Mouse (Mus musculus) kidney, postnatal 0 days (tissue): ENCODE measurements around the gene C2cd5. TPM values are rescaled to one million over a fixed set of nuclear protein-coding genes. Genes with fewer than 3 reads are reported as not detected.

Experiments
- ATAC-seq: fragments of 200-750 bp; cut with Nextera tagmentation; replicated peaks from 2 replicates; pipeline ENCODE4 v1.8.0; 2017; ENCODE audit warnings: low read depth, moderate number of reproducible peaks, moderate TSS enrichment, moderate library complexity; ENCODE audit not compliant: low FRiP score
- DNase-seq: peaks from one replicate; pipeline ENCODE4 v3.0.0-alpha.2; 2016; ENCODE audit warnings: low spot score
- H3K27ac ChIP-seq: fragments of 300-500 bp; sonication (generic); 2 replicates; pipeline ENCODE4 v1.5.1; 2014; ENCODE audit warnings: mild to moderate bottlenecking
- H3K27me3 ChIP-seq: fragments of 300-500 bp; sonication (generic); 2 replicates; pipeline ENCODE4 v1.6.1; 2014; ENCODE audit warnings: low read length, mixed read lengths; ENCODE audit not compliant: insufficient read depth
- H3K36me3 ChIP-seq: fragments of 300-500 bp; sonication (generic); 2 replicates; pipeline ENCODE4 v1.6.1; 2014; ENCODE audit warnings: low read length, mixed read lengths; ENCODE audit not compliant: insufficient read depth
- H3K4me1 ChIP-seq: fragments of 300-500 bp; sonication (generic); replicated peaks from 2 replicates; pipeline ENCODE4 v1.6.1; 2014; ENCODE audit warnings: antibody characterized with exemption, low read length, mixed read lengths; ENCODE audit not compliant: insufficient read depth
- H3K4me2 ChIP-seq: fragments of 300-500 bp; sonication (generic); 2 replicates; pipeline ENCODE4 v1.6.1; 2014; ENCODE audit warnings: mild to moderate bottlenecking, low read length, moderate library complexity, mixed read lengths
- H3K4me3 ChIP-seq: fragments of 300-500 bp; sonication (generic); replicated peaks from 2 replicates; pipeline ENCODE4 v1.5.1; 2014; ENCODE audit warnings: low read depth, low read length
- H3K9ac ChIP-seq: fragments of 300-500 bp; sonication (generic); 2 replicates; pipeline ENCODE4 v1.6.1; 2014; ENCODE audit warnings: low read depth, low read length
- H3K9me3 ChIP-seq: fragments of 300-500 bp; sonication (generic); replicated peaks from 2 replicates; pipeline ENCODE4 v1.6.1; 2016; ENCODE audit warnings: low read length, inconsistent platforms, mixed read lengths
- CTCF ChIP-seq: IDR thresholded peaks from 2 replicates; pipeline ENCODE4 v1.5.1; 2016; ENCODE audit warnings: antibody characterized with exemption, low read depth, mild to moderate bottlenecking, moderate library complexity
- WGBS: fragments of 180-500 bp; shearing (Covaris S2); extraction: QIAGEN DNeasy Blood & Tissue Kit; methylation state at CpG from one replicate; pipeline ENCODE4 v1.1.7; 2014; 5-methylcytosine and 5-hydroxymethylcytosine counted together
- polyA plus RNA-seq: library from polyadenylated mRNA; unstranded; fragments of >200 nt; fragmentation: Nextera tagmentation; extraction: Ambion mirVana; gene quantifications from 2 replicates; pipeline ENCODE4 v1.2.1, GENCODE M21; 2015

C2cd5 gene
- polyA plus RNA-seq, 1 experiment from 2014 or later: 19.1 TPM

DNA sequence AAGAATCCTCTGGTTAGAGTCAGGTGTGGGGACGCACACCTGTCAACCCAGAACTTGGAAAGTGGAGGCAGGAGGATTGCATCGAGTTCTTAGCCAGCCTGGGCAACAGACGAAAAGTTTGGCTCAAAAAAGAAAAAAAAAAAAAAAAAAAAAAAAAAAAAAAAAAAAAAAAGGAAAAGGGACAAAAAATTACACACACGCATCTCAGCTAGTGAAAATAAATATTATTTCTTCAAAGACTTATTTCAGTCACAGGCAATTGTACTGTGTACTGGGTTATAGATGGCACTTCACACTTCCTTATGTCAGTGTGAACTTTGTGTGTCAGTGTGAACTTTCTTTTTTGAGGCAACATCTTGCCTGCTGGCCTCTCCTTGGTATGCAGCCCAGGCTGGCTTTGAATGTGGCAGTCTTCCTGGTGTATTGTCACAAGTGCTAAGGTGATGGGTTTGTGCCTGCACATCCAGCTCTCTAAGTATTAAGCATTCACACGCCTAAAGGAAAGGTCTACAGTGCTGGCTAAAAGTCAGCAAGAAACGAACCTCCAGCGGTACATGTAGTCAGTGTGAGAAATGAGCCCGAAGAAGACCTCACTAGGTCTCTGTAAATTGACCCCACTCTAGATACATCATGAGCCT lies 656 bp upstream of the C2cd5 start:
- WGBS: 40% methylated on average over 8 of the region's 8 CpGs
- no peak for ATAC-seq
- Histone ChIP-seq H3K4me1 (no peaks in the 10 kb centered on the region), H3K36me3 (no peaks in the 10 kb centered on the region), H3K4me2 (peak overlapping the region; percentile 68), H3K27me3 (no peaks in the 10 kb centered on the region), H3K27ac (peak overlapping the region; percentile 90; the same call in 1 of the 2 replicates), H3K4me3 (peak overlapping the region; percentile 81), H3K9ac (peak overlapping the region; percentile 81; the same call in 1 of the 2 replicates), H3K9me3 (no peaks in the 10 kb centered on the region)
- no peak for TF ChIP-seq CTCF
- no peak for DNase-seq

DNA sequence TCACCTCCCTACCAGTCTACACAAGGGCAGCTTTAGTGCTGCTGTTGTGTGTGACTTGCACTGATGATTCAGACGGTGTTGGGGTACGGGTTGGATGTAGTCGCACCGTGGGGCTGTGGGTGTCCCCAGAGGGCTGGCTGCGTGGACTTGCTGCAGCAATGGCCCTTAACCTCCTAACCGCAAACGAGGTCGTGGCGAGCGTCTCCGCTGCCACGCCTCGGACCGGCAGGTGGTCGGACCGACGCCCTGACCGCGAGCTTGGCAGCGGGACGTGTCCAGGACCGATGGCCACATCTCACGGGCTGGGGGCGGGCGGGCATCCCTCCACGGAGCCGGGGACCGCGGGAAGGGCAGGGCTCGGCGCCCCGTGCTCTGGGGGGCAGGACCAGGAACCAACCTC lies 660 bp downstream of the C2cd5 start:
- no peaks in the 10 kb centered on the region for H3K36me3 ChIP-seq
- under 1% methylated on average over 32 of the region's 32 CpGs for WGBS
- no peaks in the 10 kb centered on the region for H3K9me3 ChIP-seq

GRCm38 (mm10) chr6:143095126-143095525 lies 4.8 kb downstream of the C2cd5 start:
- ATAC-seq (no peak), DNase-seq (no peak)
- WGBS: 87% methylated on average over 11 of the region's 11 CpGs
- Histone ChIP-seq H3K27me3 (no peaks in the 10 kb centered on the region), H3K4me3 (no peak overlapping the region), H3K9me3 (no peaks in the 10 kb centered on the region), H3K4me2 (no peak overlapping the region), H3K27ac (no peak overlapping the region), H3K4me1 (no peaks in the 10 kb centered on the region), H3K9ac (no peak overlapping the region), H3K36me3 (no peaks in the 10 kb centered on the region)
- no peak for TF ChIP-seq CTCF

More for the DNA sequence above, 660 bp downstream of the C2cd5 start:
- ATAC-seq (peak; percentile 68), DNase-seq (peak; percentile 57)
- Histone ChIP-seq H3K4me2 (peak overlapping the region; percentile 68), H3K9ac (peak overlapping the region; percentile 81), H3K27ac (peak overlapping the region; percentile 90), H3K4me3 (peak overlapping the region; percentile 81), H3K4me1 (no peaks in the 10 kb centered on the region), H3K27me3 (no peaks in the 10 kb centered on the region)
- TF ChIP-seq CTCF: peak; percentile 20; the same call in 1 of the 2 replicates

GRCm38 (mm10) chr6:143092856-143093255 lies 7.1 kb downstream of the C2cd5 start:
- Histone ChIP-seq H3K27ac (no peak overlapping the region; the same call in 1 of the 2 replicates), H3K27me3 (no peaks in the 10 kb centered on the region), H3K36me3 (peaks cover 4% of the 10 kb centered on the region; the same call in 1 of the 2 replicates), H3K4me1 (no peaks in the 10 kb centered on the region), H3K9ac (no peak overlapping the region), H3K4me2 (no peak overlapping the region), H3K4me3 (no peak overlapping the region), H3K9me3 (no peaks in the 10 kb centered on the region)
- ATAC-seq (no peak), DNase-seq (no peak)
- no peak for TF ChIP-seq CTCF
- WGBS: 74% methylated on average over 4 of the region's 4 CpGs

- ATAC-seq (no peak), DNase-seq (no peak)
- no peak for TF ChIP-seq CTCF
- Histone ChIP-seq H3K27ac (no peak overlapping the region), H3K4me2 (no peak overlapping the region), H3K36me3 (peaks cover 11% of the 10 kb centered on the region; the same call in 1 of the 2 replicates), H3K27me3 (no peaks in the 10 kb centered on the region), H3K9ac (no peak overlapping the region), H3K9me3 (no peaks in the 10 kb centered on the region), H3K4me3 (no peak overlapping the region), H3K4me1 (no peaks in the 10 kb centered on the region)
- WGBS: 96% methylated on average over 6 of the region's 6 CpGs
Measured at GRCm38 (mm10) chr6:143091076-143091475, 8.9 kb downstream of the C2cd5 start.

GRCm38 (mm10) chr6:143087332-143087731 lies 12.6 kb downstream of the C2cd5 start:
- TF ChIP-seq CTCF: no peak
- no peak overlapping the region for H3K9ac ChIP-seq
- no peak for ATAC-seq
- H3K4me1 ChIP-seq: no peaks in the 10 kb centered on the region
- no peak overlapping the region for H3K4me3 ChIP-seq
- WGBS: 93% methylated on average over 4 of the region's 4 CpGs
- no peak overlapping the region for H3K27ac ChIP-seq
- no peak for DNase-seq
- H3K9me3 ChIP-seq: no peaks in the 10 kb centered on the region
- peaks cover 32% of the 10 kb centered on the region; the same call in 1 of the 2 replicates for H3K36me3 ChIP-seq
- no peaks in the 10 kb centered on the region for H3K27me3 ChIP-seq
- H3K4me2 ChIP-seq: no peak overlapping the region
